Mouse (Mus musculus) liver, postnatal 0 days (tissue): ENCODE data around the gene Ramp2. TPM values are rescaled to one million over a fixed set of nuclear protein-coding genes. Genes with fewer than 3 reads are reported as not detected.
A peak's percentile ranks its signal among the peaks of the same experiment; 100 is the strongest.

Experiments used
- ATAC-seq: fragments of 200-750 bp; cut with Nextera tagmentation; 2 replicates; pipeline ENCODE4 v1.8.0; 2017; ENCODE audit warnings: mild to moderate bottlenecking, moderate library complexity
- DNase-seq: peaks from one replicate; pipeline ENCODE4 v3.0.0-alpha.2; 2016
- H3K27ac ChIP-seq: fragments of 300-500 bp; sonication (generic); 2 replicates; pipeline ENCODE4 v1.5.1; 2014; ENCODE audit warnings: antibody characterized with exemption, moderate library complexity, mild to moderate bottlenecking, low read depth
- H3K27me3 ChIP-seq: fragments of 300-500 bp; sonication (generic); 2 replicates; pipeline ENCODE4 v1.6.1; 2014; ENCODE audit warnings: low read length, control low read depth, mixed read lengths; ENCODE audit not compliant: insufficient read depth
- H3K36me3 ChIP-seq: fragments of 300-500 bp; sonication (generic); replicated peaks from 2 replicates; pipeline ENCODE4 v1.6.1; 2014; ENCODE audit warnings: mild to moderate bottlenecking, control low read depth, low read length, moderate library complexity, mixed read lengths; ENCODE audit not compliant: insufficient read depth
- H3K4me1 ChIP-seq: fragments of 300-500 bp; sonication (generic); 2 replicates; pipeline ENCODE4 v1.6.1; 2014; ENCODE audit warnings: antibody characterized with exemption, mild to moderate bottlenecking, control low read depth; ENCODE audit not compliant: insufficient read depth
- H3K4me2 ChIP-seq: fragments of 300-500 bp; sonication (generic); 2 replicates; pipeline ENCODE4 v1.6.1; 2014; ENCODE audit warnings: low read depth, mild to moderate bottlenecking, low read length, moderate library complexity, mixed read lengths
- H3K4me3 ChIP-seq: fragments of 300-500 bp; sonication (generic); 2 replicates; pipeline ENCODE4 v1.5.1; 2014; ENCODE audit warnings: low read depth, low read length
- H3K9ac ChIP-seq: fragments of 300-500 bp; sonication (generic); replicated peaks from 2 replicates; pipeline ENCODE4 v1.6.1; 2014; ENCODE audit warnings: mild to moderate bottlenecking, moderate library complexity
- H3K9me3 ChIP-seq: fragments of 300-500 bp; sonication (generic); 2 replicates; pipeline ENCODE4 v1.6.1; 2016; ENCODE audit warnings: mild to moderate bottlenecking, control low read depth, low read length, mixed read lengths
- CTCF ChIP-seq: sonication (generic); IDR thresholded peaks from 2 replicates; pipeline ENCODE4 v1.5.1; 2016; ENCODE audit warnings: antibody characterized with exemption, low read depth
- EP300 ChIP-seq: IDR thresholded peaks from 2 replicates; pipeline ENCODE4 v1.6.1; 2016; ENCODE audit warnings: antibody characterized with exemption, low read depth, mild to moderate bottlenecking
- WGBS: fragments of 180-500 bp; shearing (Covaris S2); extraction: QIAGEN DNeasy Blood & Tissue Kit; methylation state at CpG from one replicate; pipeline ENCODE4 v1.1.7; 2014; ENCODE audit not compliant: insufficient replicate concordance; 5-methylcytosine and 5-hydroxymethylcytosine counted together
- polyA plus RNA-seq: library from polyadenylated mRNA; unstranded; fragments of >200 nt; fragmentation: Nextera tagmentation; extraction: Ambion mirVana; gene quantifications from 2 replicates; pipeline ENCODE4 v1.2.1, GENCODE M21; 2015

Ramp2 gene
- polyA plus RNA-seq, 1 experiment from 2014 or later, result 34.8 TPM

DNA sequence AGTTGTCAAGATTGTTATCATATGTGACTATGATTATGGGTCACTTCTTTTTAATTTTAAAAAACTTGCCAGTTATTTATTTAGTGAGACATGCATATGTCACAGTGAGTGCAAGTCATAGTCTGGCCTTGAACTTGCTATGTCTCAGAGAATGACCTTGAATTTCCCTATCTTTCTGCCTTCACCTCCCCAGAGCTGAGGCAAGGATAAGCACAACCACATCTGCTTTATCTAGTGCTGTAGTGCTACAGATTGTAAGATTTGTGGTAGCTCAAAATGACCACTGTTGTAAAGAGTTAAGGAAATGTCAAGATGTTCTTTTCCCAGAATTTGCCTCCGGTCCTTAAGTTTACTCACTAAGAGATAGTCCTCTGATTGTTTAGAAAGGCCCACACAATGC lies 12.6 kb upstream of the Ramp2 start:
- H3K4me2 ChIP-seq, result no peak overlapping the region
- ATAC-seq (no peak), DNase-seq (no peak)
- H3K27ac ChIP-seq, result no peak overlapping the region
- 53% methylated on average over 1 of the region's 1 CpGs for WGBS
- H3K27me3 ChIP-seq, result 0 out of 2 replicates have a peak, but pooled peaks cover 4% of the 10 kb centered on the region
- H3K36me3 ChIP-seq, result no peaks in the 10 kb centered on the region
- TF ChIP-seq EP300 (no peak), CTCF (no peak)
- H3K4me1 ChIP-seq, result peaks cover 12% of the 10 kb centered on the region
- H3K9me3 ChIP-seq, result no peaks in the 10 kb centered on the region
- no peak overlapping the region for H3K9ac ChIP-seq
- no peak overlapping the region for H3K4me3 ChIP-seq

DNA sequence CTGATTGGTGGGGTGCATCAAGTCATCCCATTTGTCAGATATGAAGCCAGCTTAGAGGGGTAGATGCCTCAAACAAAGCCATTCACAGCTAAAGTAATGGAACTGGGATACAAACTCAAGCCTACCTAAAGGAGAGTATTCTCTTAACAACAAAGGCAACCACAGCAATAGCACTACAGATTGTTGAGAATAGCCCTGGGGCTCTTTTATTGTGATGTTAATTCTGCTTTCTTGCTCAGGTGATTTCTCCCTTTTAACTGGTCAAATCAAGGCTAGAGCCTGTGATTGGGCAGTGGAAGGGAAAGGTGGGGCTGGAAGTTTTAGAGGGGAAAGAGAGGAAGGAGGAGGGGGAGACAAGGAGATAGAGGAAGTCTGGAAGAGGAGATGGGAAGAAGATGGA lies 11.7 kb upstream of the Ramp2 start:
- Histone ChIP-seq H3K9me3 (no peaks in the 10 kb centered on the region), H3K4me1 (peaks cover 12% of the 10 kb centered on the region), H3K4me2 (no peak overlapping the region), H3K36me3 (no peaks in the 10 kb centered on the region), H3K9ac (no peak overlapping the region), H3K27ac (no peak overlapping the region), H3K27me3 (0 out of 2 replicates have a peak, but pooled peaks cover 4% of the 10 kb centered on the region), H3K4me3 (no peak overlapping the region)
- ATAC-seq, result no peak
- TF ChIP-seq EP300 (no peak), CTCF (no peak)
- DNase-seq, result no peak

DNA sequence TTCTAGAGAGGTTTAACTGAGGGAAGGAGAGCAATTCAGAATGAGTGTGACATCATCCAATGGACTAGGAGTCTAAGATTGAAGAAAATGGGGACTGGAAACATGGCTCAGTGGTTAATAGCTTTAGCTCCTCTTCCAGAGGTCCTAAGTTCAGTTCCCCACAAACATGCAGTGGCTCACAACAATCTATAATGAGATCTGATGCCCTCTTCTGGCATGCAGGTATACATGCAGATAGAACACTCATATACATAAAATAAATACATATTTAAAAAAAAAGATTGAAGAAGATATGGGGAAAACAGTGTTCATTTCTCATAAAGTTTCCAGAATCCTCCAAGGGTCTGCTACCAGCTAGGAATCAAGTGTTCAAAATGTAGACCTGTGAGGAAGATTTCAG lies 10.4 kb upstream of the Ramp2 start:
- Histone ChIP-seq H3K4me1 (peaks cover 8% of the 10 kb centered on the region), H3K4me2 (no peak overlapping the region), H3K36me3 (no peaks in the 10 kb centered on the region), H3K9me3 (no peaks in the 10 kb centered on the region), H3K27me3 (0 out of 2 replicates have a peak, but pooled peaks cover 4% of the 10 kb centered on the region), H3K27ac (no peak overlapping the region), H3K4me3 (no peak overlapping the region), H3K9ac (no peak overlapping the region)
- ATAC-seq (no peak), DNase-seq (no peak)
- TF ChIP-seq CTCF (peak; percentile 21; the same call in 1 of the 2 replicates), EP300 (no peak)

DNA sequence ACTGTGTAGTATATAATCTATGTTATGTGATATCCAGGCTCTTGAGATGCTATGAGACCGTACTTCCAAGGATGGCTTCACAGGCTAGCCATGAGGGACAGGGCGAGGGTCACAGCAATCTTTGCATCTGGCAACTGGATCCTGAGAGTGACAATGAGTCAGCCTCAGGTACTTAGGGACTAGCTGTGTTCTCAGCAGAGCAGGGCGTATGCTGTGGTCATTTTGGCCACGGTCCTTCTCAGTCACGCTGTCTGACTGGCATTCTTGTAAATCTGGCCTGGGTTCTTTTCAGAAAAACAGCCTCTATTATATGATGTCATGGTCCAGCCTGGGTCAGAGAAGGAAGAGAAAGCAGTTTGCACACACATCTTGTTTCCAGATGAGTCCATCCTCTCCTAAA lies 9.0 kb upstream of the Ramp2 start:
- Histone ChIP-seq H3K36me3 (no peaks in the 10 kb centered on the region), H3K9ac (no peak overlapping the region), H3K9me3 (no peaks in the 10 kb centered on the region), H3K27me3 (no peaks in the 10 kb centered on the region), H3K4me2 (no peak overlapping the region), H3K4me1 (no peaks in the 10 kb centered on the region), H3K4me3 (no peak overlapping the region), H3K27ac (no peak overlapping the region)
- ATAC-seq, result no peak
- TF ChIP-seq CTCF (no peak), EP300 (no peak)
- 86% methylated on average over 5 of the region's 5 CpGs for WGBS
- no peak for DNase-seq

DNA sequence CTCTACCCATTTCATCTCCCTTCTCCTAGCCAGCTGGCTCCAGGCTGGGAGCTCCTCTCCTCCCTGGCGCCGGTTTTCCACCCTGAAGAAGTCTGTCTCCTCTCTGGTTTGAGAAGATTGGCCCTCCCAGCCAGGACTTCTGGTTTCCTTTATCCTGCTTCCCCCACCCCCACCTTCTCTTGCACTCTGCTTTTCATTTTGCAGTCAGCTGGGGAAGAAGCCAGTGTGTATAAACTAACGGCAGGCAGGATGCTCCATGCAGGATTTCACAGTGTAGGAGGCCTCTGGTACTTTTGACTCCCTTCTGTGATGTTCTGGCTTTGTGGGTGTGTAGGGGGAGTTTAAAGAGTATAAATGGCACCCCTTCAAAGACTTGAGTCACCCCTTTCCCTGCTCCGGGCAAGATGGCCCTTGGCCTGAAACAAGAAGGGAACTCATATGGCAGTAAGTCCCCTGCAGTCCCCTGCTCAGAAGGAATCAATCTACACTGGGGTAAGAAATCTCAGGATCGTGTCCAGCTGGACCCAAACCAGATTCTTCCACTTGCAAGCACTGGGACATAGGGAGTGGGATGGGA lies 7.7 kb upstream of the Ramp2 start:
- peak overlapping the region; percentile 22; the same call in 1 of the 2 replicates for H3K27ac ChIP-seq
- H3K9me3 ChIP-seq, result no peaks in the 10 kb centered on the region
- WGBS, result 51% methylated on average over 5 of the region's 5 CpGs
- no peak overlapping the region for H3K9ac ChIP-seq
- H3K4me1 ChIP-seq, result no peaks in the 10 kb centered on the region
- no peak for TF ChIP-seq EP300
- no peak for TF ChIP-seq CTCF
- no peak for DNase-seq
- no peak overlapping the region for H3K4me3 ChIP-seq
- no peak for ATAC-seq
- H3K36me3 ChIP-seq, result no peaks in the 10 kb centered on the region
- no peaks in the 10 kb centered on the region for H3K27me3 ChIP-seq
- H3K4me2 ChIP-seq, result no peak overlapping the region

DNA sequence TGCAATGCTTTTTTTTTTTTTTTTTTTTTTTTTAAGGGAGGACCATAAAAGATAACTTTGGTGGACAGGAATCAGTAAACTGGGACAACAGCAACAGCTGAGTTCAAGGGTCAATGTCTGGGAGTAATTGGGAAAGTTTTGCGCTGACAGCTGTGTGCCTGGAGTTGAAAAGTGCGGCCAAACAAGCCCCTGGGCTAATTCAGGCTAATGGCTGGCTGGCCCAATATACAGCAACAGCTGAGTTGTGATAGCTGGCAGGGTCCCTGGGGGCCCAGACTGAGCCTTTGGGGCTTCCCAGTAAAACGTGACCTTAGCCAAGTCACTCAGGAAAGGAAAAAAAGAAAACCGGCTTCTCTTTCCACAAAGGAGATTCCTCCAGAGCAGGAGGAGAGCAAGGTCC lies 757 bp upstream of the Ramp2 start:
- 0 out of 2 replicates have a peak, but pooled peaks cover 17% of the 10 kb centered on the region for H3K4me1 ChIP-seq
- no peak for DNase-seq
- H3K4me3 ChIP-seq, result no peak overlapping the region
- H3K4me2 ChIP-seq, result peak overlapping the region; percentile 64; the same call in 1 of the 2 replicates
- no peaks in the 10 kb centered on the region for H3K9me3 ChIP-seq
- H3K27me3 ChIP-seq, result peaks cover 34% of the 10 kb centered on the region
- H3K36me3 ChIP-seq, result no peaks in the 10 kb centered on the region
- no peak for ATAC-seq
- WGBS, result 53% methylated on average over 4 of the region's 4 CpGs
- H3K9ac ChIP-seq, result no peak overlapping the region
- TF ChIP-seq EP300 (no peak), CTCF (no peak)
- H3K27ac ChIP-seq, result no peak overlapping the region

DNA sequence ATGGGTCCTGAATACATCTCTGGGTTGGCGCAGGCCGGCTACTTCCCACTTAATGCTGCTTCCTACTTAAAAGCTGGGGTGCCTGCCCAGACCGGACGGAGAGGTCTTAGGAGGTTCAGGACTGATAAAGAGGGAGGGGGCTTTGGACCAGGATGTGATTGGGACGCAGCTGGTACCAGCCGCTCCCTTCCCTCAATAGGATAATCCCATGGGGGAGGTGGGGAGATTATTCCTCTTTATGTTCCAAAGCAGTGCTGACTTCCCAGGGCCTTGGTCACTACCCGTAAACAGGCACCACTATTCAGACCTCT lies 829 bp downstream of the Ramp2 start:
- Histone ChIP-seq H3K36me3 (no peaks in the 10 kb centered on the region), H3K4me1 (0 out of 2 replicates have a peak, but pooled peaks cover 17% of the 10 kb centered on the region), H3K27me3 (peaks cover 34% of the 10 kb centered on the region), H3K4me2 (peak overlapping the region; percentile 64), H3K9ac (peak overlapping the region; percentile 22), H3K9me3 (no peaks in the 10 kb centered on the region), H3K4me3 (peak overlapping the region; percentile 38), H3K27ac (peak overlapping the region; percentile 68)
- WGBS, result 17% methylated on average over 7 of the region's 7 CpGs
- ATAC-seq (peak; percentile 28), DNase-seq (no peak)
- TF ChIP-seq CTCF (no peak), EP300 (no peak)
